Mouse (Mus musculus) C2C12 (cell line): ENCODE data around the gene Fzd7. TPM values are rescaled to one million over a fixed set of nuclear protein-coding genes. Genes with fewer than 3 reads are reported as not detected.

Experiments used
- H3K27me3 ChIP-seq: one replicate; pipeline ENCODE4 v1.6.1; 2011; ENCODE audit not compliant: control insufficient read depth, insufficient read depth, insufficient read length
- H3K36me3 ChIP-seq: one replicate; pipeline ENCODE4 v1.6.1; 2011; ENCODE audit not compliant: control insufficient read depth, insufficient read depth
- H3K4me3 ChIP-seq: one replicate; pipeline ENCODE4 v1.5.1; 2011; ENCODE audit warnings: mild to moderate bottlenecking, control low read depth; ENCODE audit not compliant: poor library complexity, insufficient read depth, severe bottlenecking
- H3K79me2 ChIP-seq: one replicate; pipeline ENCODE4 v1.6.1; 2011; ENCODE audit not compliant: control insufficient read depth, insufficient read depth
- H3K79me3 ChIP-seq: one replicate; pipeline ENCODE4 v1.6.1; 2011; ENCODE audit warnings: low read depth, control low read depth
- H3ac ChIP-seq: one replicate; pipeline ENCODE3; 2011; ENCODE audit warnings: low read depth; ENCODE audit not compliant: control insufficient read depth, insufficient read length
- CEBPB ChIP-seq: IDR thresholded peaks from one replicate; pipeline ENCODE4 v1.6.1; 2011; ENCODE audit warnings: low read depth, mild to moderate bottlenecking, control low read depth, moderate library complexity
- CTCF ChIP-seq: IDR thresholded peaks from one replicate; pipeline ENCODE4 v1.5.1; 2011; ENCODE audit not compliant: control insufficient read depth, insufficient read depth, insufficient read length
- FOSL1 ChIP-seq: IDR thresholded peaks from one replicate; pipeline ENCODE4 v1.8.0; 2011; ENCODE audit warnings: mild to moderate bottlenecking, low read length; ENCODE audit not compliant: poor library complexity, insufficient read depth, severe bottlenecking
- MAX ChIP-seq: IDR thresholded peaks from one replicate; pipeline ENCODE4 v1.6.1; 2011; ENCODE audit warnings: mild to moderate bottlenecking, control low read depth
- MYOD1 ChIP-seq: IDR thresholded peaks from one replicate; pipeline ENCODE4 v1.6.1; 2011; ENCODE audit warnings: low read depth; ENCODE audit not compliant: control insufficient read depth, insufficient read length
- MYOG ChIP-seq: IDR thresholded peaks from one replicate; pipeline ENCODE4 v1.6.1; 2011; ENCODE audit not compliant: control insufficient read depth, insufficient read length; ENCODE audit errors: extremely low read depth
- USF1 ChIP-seq: IDR thresholded peaks from one replicate; pipeline ENCODE4 v1.6.1; 2011; ENCODE audit warnings: low read depth, mild to moderate bottlenecking, control low read depth, moderate library complexity
- long read RNA-seq, 2 experiments: library from polyadenylated mRNA; unstranded; transcript quantifications; one replicate each; pipeline ENCODE4 v2.0.0; 2019 to 2020
- polyA plus RNA-seq: library from polyadenylated mRNA; unstranded; fragments of >200 nt; fragmentation: generic; extraction: Trizol; gene quantifications from one replicate; pipeline ENCODE4 v1.2.1, GENCODE M21; 2012; ENCODE audit warnings: missing spikeins

The Fzd7 gene
- polyA plus RNA-seq = 18.4 TPM
- long read RNA-seq, experiment 1, full-length matches to known transcripts = 10 of 10 reads
- long read RNA-seq, experiment 1, partial matches to known transcripts = 0 of 10 reads
- long read RNA-seq, experiment 1, other reads (novel, unspliced or antisense) = 0 of 10 reads
- long read RNA-seq, experiment 2, full-length matches to known transcripts = 62 of 68 reads
- long read RNA-seq, experiment 2, partial matches to known transcripts = 0 of 68 reads
- long read RNA-seq, experiment 2, other reads (novel, unspliced or antisense) = 6 of 68 reads

- Histone ChIP-seq H3K79me3 (peaks cover 40% of the 10 kb centered on the region), H3K36me3 (peaks cover 28% of the 10 kb centered on the region), H3K79me2 (peaks cover 53% of the 10 kb centered on the region), H3ac (peak within 1 kb of the TSS; percentile 78), H3K4me3 (peak within 1 kb of the TSS; percentile 60), H3K27me3 (no peaks in the 10 kb centered on the region)
- no peak for TF ChIP-seq CEBPB
- no peak for TF ChIP-seq CTCF
- no peak for TF ChIP-seq USF1
- no peak for TF ChIP-seq MYOG
- TF ChIP-seq MYOD1 = no peak
- no peak for TF ChIP-seq FOSL1
- no peak for TF ChIP-seq MAX
Measured at GRCm38 (mm10) chr1:59482331-59482695, at the start of gene Fzd7. Gene Fzd7, plus strand, starts transcription at chr1:59482424.

GRCm38 (mm10) chr1:59433296-59433695, 48.9 kb upstream of the Fzd7 start:
- Histone ChIP-seq H3K79me2 (no peaks in the 10 kb centered on the region), H3K4me3 (no peak overlapping the region), H3K27me3 (no peaks in the 10 kb centered on the region), H3ac (no peak overlapping the region), H3K36me3 (no peaks in the 10 kb centered on the region), H3K79me3 (no peaks in the 10 kb centered on the region)
- TF ChIP-seq USF1 = no peak
- TF ChIP-seq MYOD1 = no peak
- TF ChIP-seq MYOG = no peak
- no peak for TF ChIP-seq MAX
- no peak for TF ChIP-seq CTCF
- TF ChIP-seq CEBPB = no peak
- no peak for TF ChIP-seq FOSL1

- H3K27me3 ChIP-seq = no peaks in the 10 kb centered on the region
- H3K36me3 ChIP-seq = no peaks in the 10 kb centered on the region
- no peak overlapping the region for H3ac ChIP-seq
- TF ChIP-seq CEBPB (no peak), MYOG (no peak), FOSL1 (no peak), USF1 (no peak), MAX (no peak), MYOD1 (no peak)
- H3K4me3 ChIP-seq = no peak overlapping the region
- H3K79me2 ChIP-seq = no peaks in the 10 kb centered on the region
- no peaks in the 10 kb centered on the region for H3K79me3 ChIP-seq
Measured at GRCm38 (mm10) chr1:59434071-59434470, 48.2 kb upstream of the Fzd7 start.

DNA sequence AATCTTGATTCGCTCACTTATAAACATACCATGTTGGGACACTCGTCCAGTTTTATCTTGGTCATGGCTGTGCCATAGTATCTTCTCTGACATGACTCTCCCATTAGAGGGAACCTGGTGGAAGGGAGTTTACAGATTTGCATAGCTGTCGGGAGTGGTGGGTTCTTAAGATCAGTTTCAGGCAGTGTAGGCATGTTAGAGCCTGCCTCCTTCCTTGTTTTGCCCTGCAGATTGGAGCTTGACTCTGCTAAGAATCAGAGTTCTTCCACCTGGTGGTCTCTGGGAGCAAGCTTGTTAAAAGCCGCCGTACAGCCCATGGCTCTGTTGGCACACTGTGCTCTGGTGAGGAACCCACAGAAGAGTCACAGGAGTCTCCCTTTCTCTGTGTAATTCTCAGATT, 47.0 kb upstream of the Fzd7 start:
- H3K27me3 ChIP-seq = no peaks in the 10 kb centered on the region
- no peaks in the 10 kb centered on the region for H3K79me2 ChIP-seq
- H3K4me3 ChIP-seq = no peak overlapping the region
- TF ChIP-seq USF1 (no peak), CEBPB (no peak), FOSL1 (no peak), MAX (no peak), MYOD1 (no peak), MYOG (no peak)
- H3K79me3 ChIP-seq = no peaks in the 10 kb centered on the region
- H3ac ChIP-seq = no peak overlapping the region
- H3K36me3 ChIP-seq = no peaks in the 10 kb centered on the region

- TF ChIP-seq MAX = no peak
- no peak for TF ChIP-seq MYOD1
- no peak for TF ChIP-seq MYOG
- no peak for TF ChIP-seq CEBPB
- Histone ChIP-seq H3K36me3 (no peaks in the 10 kb centered on the region), H3K27me3 (no peaks in the 10 kb centered on the region), H3K79me3 (no peaks in the 10 kb centered on the region), H3K4me3 (no peak overlapping the region), H3K79me2 (no peaks in the 10 kb centered on the region), H3ac (no peak overlapping the region)
Measured at GRCm38 (mm10) chr1:59436321-59436720, 45.9 kb upstream of the Fzd7 start.

DNA sequence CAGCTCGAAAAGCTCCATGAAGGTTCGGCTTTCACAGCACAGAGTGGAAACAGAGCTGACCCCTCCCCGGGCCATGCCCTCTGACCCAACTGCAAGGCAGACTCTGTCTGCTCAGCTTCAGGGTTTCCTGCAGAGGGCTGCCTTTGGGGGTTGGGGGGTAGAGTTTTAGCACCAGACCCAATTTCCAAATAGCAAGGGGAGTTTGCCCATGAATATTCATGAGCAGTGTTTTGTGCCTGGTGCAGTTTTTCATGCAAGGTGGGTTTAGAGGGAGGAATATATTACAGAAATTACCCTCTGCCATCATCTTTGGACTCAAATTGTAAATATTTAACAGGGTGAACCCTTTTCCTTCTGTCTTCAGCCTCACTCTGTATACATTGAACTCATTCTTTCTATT, 44.3 kb upstream of the Fzd7 start:
- Histone ChIP-seq H3K4me3 (no peak overlapping the region), H3K79me3 (no peaks in the 10 kb centered on the region), H3K27me3 (no peaks in the 10 kb centered on the region), H3K36me3 (no peaks in the 10 kb centered on the region), H3ac (no peak overlapping the region), H3K79me2 (no peaks in the 10 kb centered on the region)
- TF ChIP-seq MYOD1 = no peak
- TF ChIP-seq USF1 = no peak
- TF ChIP-seq MAX = no peak
- no peak for TF ChIP-seq MYOG

DNA sequence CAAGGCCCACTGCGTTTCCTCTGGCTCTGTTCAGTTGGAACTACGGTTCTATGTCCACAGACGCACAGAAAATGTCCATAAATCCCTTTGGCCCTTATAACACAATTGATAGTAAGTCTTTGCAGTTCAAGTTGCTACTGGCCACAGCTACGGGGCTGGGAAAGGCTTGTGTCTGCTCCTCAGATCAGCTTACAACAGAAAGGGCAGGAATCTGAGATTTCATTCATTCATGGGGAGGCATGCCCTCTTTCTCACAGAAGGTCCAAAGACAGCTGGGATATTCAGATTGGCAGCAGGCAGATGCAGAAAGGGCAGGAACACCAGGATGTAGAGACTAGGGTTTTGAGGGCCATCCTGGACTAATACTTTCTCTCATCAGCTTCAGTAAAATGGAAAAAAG, 43.9 kb upstream of the Fzd7 start:
- TF ChIP-seq CEBPB (no peak), USF1 (no peak), CTCF (no peak), MAX (no peak), MYOG (no peak), FOSL1 (no peak), MYOD1 (no peak)
- no peaks in the 10 kb centered on the region for H3K36me3 ChIP-seq
- H3K4me3 ChIP-seq = no peak overlapping the region
- H3K79me2 ChIP-seq = no peaks in the 10 kb centered on the region
- H3K27me3 ChIP-seq = no peaks in the 10 kb centered on the region
- H3ac ChIP-seq = no peak overlapping the region
- no peaks in the 10 kb centered on the region for H3K79me3 ChIP-seq
